Mouse (Mus musculus) midbrain, embryonic 15.5 days (tissue): ENCODE data around the gene Eps15. TPM values are rescaled to one million over a fixed set of nuclear protein-coding genes. Genes with fewer than 3 reads are reported as not detected.

Experiments
- ATAC-seq: fragments of 200-750 bp; cut with Nextera tagmentation; replicated peaks from 2 replicates; pipeline ENCODE4 v1.8.0; 2017; ENCODE audit warnings: moderate TSS enrichment
- H3K27ac ChIP-seq: fragments of 300-500 bp; sonication (generic); 2 replicates; pipeline ENCODE4 v1.5.1; 2015; ENCODE audit warnings: mild to moderate bottlenecking, inconsistent platforms
- H3K27me3 ChIP-seq: fragments of 300-500 bp; sonication (generic); replicated peaks from 2 replicates; pipeline ENCODE4 v1.6.1; 2015; ENCODE audit warnings: inconsistent platforms
- H3K36me3 ChIP-seq: fragments of 300-500 bp; sonication (generic); replicated peaks from 2 replicates; pipeline ENCODE4 v1.6.1; 2015; ENCODE audit warnings: inconsistent platforms
- H3K4me1 ChIP-seq: fragments of 300-500 bp; sonication (generic); 2 replicates; pipeline ENCODE4 v1.6.1; 2015; ENCODE audit warnings: inconsistent platforms
- H3K4me2 ChIP-seq: fragments of 300-500 bp; sonication (generic); 2 replicates; pipeline ENCODE4 v1.6.1; 2015; ENCODE audit warnings: inconsistent platforms, mild to moderate bottlenecking, moderate library complexity
- H3K4me3 ChIP-seq: fragments of 300-500 bp; sonication (generic); 2 replicates; pipeline ENCODE4 v1.5.1; 2015; ENCODE audit warnings: mild to moderate bottlenecking, inconsistent platforms
- H3K9ac ChIP-seq: fragments of 300-500 bp; sonication (generic); 2 replicates; pipeline ENCODE4 v1.6.1; 2015; ENCODE audit warnings: mild to moderate bottlenecking, inconsistent platforms
- H3K9me3 ChIP-seq: fragments of 300-500 bp; sonication (generic); 2 replicates; pipeline ENCODE4 v1.6.1; 2016; ENCODE audit warnings: inconsistent platforms
- WGBS: fragments of 180-500 bp; shearing (Covaris S2); methylation state at CpG from one replicate; pipeline ENCODE4 v1.1.7; 2015; ENCODE audit warnings: mixed read lengths; 5-methylcytosine and 5-hydroxymethylcytosine counted together
- polyA plus RNA-seq: library from polyadenylated mRNA; unstranded; fragments of >200 nt; fragmentation: Nextera tagmentation; extraction: Ambion mirVana; gene quantifications from 2 replicates; pipeline ENCODE4 v1.2.1, GENCODE M21; 2015

Eps15 gene
- 58.0 and 61.0 TPM in 2 replicates for polyA plus RNA-seq

DNA sequence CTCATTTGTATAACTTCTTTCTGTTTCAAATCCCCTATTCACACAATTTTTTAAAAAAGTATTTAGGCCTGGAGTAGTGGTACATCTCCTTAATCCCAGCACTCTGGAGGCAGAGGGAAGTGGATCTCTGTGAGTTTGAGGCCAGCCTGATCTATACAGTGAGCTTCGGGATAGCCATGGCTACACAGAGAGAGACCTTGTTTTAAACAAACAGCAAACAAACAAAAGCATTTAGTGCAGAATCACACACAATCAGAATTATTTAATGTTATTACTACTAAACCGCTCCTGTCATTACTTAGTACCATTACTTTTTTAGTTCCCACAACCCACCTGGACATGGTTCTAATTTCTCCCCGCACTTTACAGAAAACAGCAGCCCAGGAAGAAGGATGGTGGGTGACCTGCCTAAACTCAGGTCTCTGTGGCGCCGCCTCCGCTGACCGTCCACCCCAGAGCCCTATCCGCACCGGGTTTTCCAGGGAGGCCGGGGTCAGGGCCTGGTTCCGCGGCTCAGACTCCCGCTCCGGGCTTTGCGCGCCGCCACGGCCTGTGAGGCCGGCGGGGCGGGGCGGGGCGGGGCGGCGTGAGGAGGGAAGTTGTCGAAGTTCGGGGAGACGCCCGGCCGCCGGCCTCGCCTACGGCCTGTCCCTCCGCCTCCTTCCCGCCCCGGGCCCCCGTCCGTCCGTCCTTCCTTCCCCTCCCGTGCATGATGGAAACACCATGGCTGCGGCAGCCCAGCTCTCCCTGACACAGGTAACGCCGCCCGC is at the start of gene Eps15:
Gene Eps15, plus strand, starts transcription at position 580 of the 770 bp plus-strand sequence.
- Histone ChIP-seq H3K4me3 (peak within 1 kb of the TSS; percentile 63), H3K4me1 (peaks cover 5% of the 10 kb centered on the region; the same call in 1 of the 2 replicates), H3K4me2 (peak within 1 kb of the TSS; percentile 78), H3K27ac (no peak within 1 kb of the TSS), H3K27me3 (no peaks in the 10 kb centered on the region), H3K9ac (peak within 1 kb of the TSS; percentile 60), H3K9me3 (no peaks in the 10 kb centered on the region), H3K36me3 (no peaks in the 10 kb centered on the region)
- peak; percentile 97 for ATAC-seq
- 3% methylated on average over 42 of the region's 44 CpGs for WGBS

- no peak for ATAC-seq
- Histone ChIP-seq H3K27me3 (no peaks in the 10 kb centered on the region), H3K36me3 (no peaks in the 10 kb centered on the region), H3K4me2 (no peak within 1 kb of the TSS), H3K9ac (no peak within 1 kb of the TSS), H3K9me3 (no peaks in the 10 kb centered on the region), H3K4me1 (peaks cover 10% of the 10 kb centered on the region), H3K27ac (no peak within 1 kb of the TSS), H3K4me3 (no peak within 1 kb of the TSS)
- 85% methylated on average over 2 of the region's 2 CpGs for WGBS
These were observed 45.9 kb upstream of the Eps15 start, which contains the start of gene Calr4 for GRCm38 (mm10) chr4:109234185-109234584. Calr4 (plus strand) TSS chr4:109234485.

GRCm38 (mm10) chr4:109234806-109235350 is 45.2 kb upstream of the Eps15 start:
- no peaks in the 10 kb centered on the region for H3K27me3 ChIP-seq
- H3K9ac ChIP-seq: no peak overlapping the region
- H3K4me1 ChIP-seq: peaks cover 10% of the 10 kb centered on the region
- H3K4me2 ChIP-seq: no peak overlapping the region
- no peak overlapping the region for H3K4me3 ChIP-seq
- ATAC-seq: no peak
- no peaks in the 10 kb centered on the region for H3K36me3 ChIP-seq
- 68% methylated on average over 9 of the region's 9 CpGs for WGBS
- no peak overlapping the region for H3K27ac ChIP-seq
- no peaks in the 10 kb centered on the region for H3K9me3 ChIP-seq

GRCm38 (mm10) chr4:109236186-109236879 is 43.7 kb upstream of the Eps15 start:
- no peaks in the 10 kb centered on the region for H3K27me3 ChIP-seq
- ATAC-seq: 0 out of 2 replicates have a peak, but pooled peaks have one; percentile 14
- H3K9ac ChIP-seq: no peak overlapping the region
- WGBS: 46% methylated on average over 7 of the region's 7 CpGs
- H3K4me1 ChIP-seq: peaks cover 10% of the 10 kb centered on the region
- no peaks in the 10 kb centered on the region for H3K36me3 ChIP-seq
- H3K4me2 ChIP-seq: no peak overlapping the region
- peak overlapping the region; percentile 43; the same call in 1 of the 2 replicates for H3K27ac ChIP-seq
- H3K4me3 ChIP-seq: no peak overlapping the region
- no peaks in the 10 kb centered on the region for H3K9me3 ChIP-seq

DNA sequence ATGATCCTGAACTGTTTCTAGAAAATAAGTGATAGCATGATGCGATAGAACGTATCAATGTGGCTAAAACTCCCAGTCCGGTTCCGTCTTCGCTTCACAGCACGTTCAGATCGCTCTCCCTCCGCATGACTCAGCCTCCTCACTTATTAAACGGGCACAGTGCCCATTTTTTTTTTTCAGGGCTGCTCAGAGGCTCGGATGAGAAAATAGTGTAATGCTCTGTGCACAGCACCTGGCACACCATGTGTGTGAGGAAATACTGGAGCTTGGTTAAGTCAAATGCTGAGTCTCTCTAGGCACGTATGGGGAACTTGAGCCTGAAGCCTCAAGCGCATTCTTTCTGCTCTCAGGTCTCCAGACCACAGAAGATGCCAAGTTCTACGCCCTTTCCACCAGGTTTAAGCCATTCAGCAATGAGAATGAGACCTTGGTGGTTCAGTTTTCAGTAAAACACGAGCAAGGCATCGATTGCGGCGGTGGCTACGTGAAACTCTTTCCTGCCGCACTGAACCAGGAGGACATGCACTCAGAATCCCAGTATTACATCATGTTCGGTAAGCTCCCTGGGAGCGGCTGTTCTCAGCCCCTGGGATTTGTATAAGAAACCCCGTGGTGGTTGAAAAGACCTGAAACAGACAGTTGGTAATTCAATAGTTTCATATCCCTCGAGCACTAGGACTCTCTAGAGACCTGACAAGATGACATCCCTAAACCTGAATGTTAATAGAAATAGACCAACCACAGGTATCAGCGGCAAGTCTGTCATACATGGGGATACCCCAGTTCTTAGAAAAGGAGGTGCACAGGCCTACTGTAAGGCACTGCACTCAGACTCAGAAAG is 41.4 kb upstream of the Eps15 start:
- WGBS: 81% methylated on average over 24 of the region's 24 CpGs
- no peaks in the 10 kb centered on the region for H3K36me3 ChIP-seq
- H3K4me1 ChIP-seq: peaks cover 10% of the 10 kb centered on the region
- no peak overlapping the region for H3K27ac ChIP-seq
- H3K9ac ChIP-seq: no peak overlapping the region
- H3K27me3 ChIP-seq: no peaks in the 10 kb centered on the region
- H3K4me3 ChIP-seq: no peak overlapping the region
- no peaks in the 10 kb centered on the region for H3K9me3 ChIP-seq
- no peak overlapping the region for H3K4me2 ChIP-seq
- no peak for ATAC-seq

DNA sequence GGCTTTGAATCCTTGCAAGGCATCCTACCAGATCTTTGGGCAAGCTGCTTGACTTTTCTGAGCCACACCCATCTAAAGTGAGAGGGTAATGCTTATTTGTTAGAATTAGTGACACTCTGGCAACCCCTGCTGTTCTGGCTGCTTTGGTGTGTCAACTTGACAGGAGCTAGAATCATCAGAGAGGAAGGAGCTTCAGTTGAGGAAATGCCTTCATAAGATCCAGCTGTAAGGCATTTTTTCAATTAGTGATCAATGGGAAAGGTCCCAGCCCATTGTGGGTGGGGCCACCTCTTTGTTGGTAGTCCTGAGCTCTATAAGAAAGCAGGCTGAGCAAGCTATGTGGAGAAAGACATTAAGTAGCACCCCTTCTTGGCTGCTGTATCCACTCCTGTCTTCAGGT is 38.8 kb upstream of the Eps15 start:
- no peak overlapping the region for H3K4me2 ChIP-seq
- no peaks in the 10 kb centered on the region for H3K27me3 ChIP-seq
- peaks cover 8% of the 10 kb centered on the region for H3K4me1 ChIP-seq
- no peak for ATAC-seq
- H3K36me3 ChIP-seq: no peaks in the 10 kb centered on the region
- no peaks in the 10 kb centered on the region for H3K9me3 ChIP-seq
- no peak overlapping the region for H3K9ac ChIP-seq
- no peak overlapping the region for H3K4me3 ChIP-seq
- no peak overlapping the region for H3K27ac ChIP-seq

DNA sequence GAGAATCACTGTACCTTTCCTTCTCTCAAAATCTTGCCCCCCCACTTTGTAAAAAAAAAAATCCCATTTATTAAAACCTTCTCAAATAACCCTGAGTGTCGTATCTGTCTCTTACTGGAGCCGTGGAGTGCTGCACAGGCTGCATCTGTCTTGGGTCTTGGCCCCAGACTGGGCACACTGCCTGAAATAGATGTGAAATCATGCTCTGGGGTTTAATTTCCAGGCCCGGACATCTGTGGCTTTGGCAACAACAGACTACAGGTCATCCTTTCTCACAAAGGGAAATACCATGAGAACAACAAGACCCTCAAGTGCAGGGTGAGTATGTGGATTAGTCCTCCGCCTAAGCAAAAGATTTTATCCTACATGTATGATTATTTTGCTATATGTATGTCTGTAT is 38.1 kb upstream of the Eps15 start:
- Histone ChIP-seq H3K27ac (no peak overlapping the region), H3K9me3 (no peaks in the 10 kb centered on the region), H3K9ac (no peak overlapping the region), H3K27me3 (no peaks in the 10 kb centered on the region), H3K4me1 (peaks cover under 1% of the 10 kb centered on the region; the same call in 1 of the 2 replicates), H3K4me3 (no peak overlapping the region), H3K4me2 (no peak overlapping the region), H3K36me3 (no peaks in the 10 kb centered on the region)
- 64% methylated on average over 4 of the region's 4 CpGs for WGBS
- 0 out of 2 replicates have a peak, but pooled peaks have one; percentile 54 for ATAC-seq

DNA sequence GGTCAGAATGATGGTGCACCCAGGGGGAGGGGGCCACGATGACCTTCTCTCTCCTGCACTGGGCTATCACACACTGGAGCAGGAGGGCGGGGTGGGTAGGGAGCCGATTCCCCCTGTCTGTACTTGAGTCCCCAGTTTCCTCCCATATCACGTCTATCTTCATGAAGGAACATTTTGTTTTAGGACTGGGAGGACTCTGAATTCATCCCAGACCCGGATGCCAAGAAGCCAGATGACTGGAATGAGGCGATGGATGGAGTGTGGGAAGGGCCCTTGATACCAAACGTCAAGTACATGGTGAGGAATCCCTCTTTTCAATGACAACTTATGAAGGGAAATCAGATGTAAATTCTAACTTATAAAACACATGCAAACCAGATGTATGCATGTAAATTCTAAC is 35.6 kb upstream of the Eps15 start:
- Histone ChIP-seq H3K27ac (no peak overlapping the region), H3K4me1 (no peaks in the 10 kb centered on the region), H3K36me3 (no peaks in the 10 kb centered on the region), H3K9me3 (no peaks in the 10 kb centered on the region), H3K4me3 (no peak overlapping the region), H3K4me2 (no peak overlapping the region), H3K27me3 (no peaks in the 10 kb centered on the region), H3K9ac (no peak overlapping the region)
- WGBS: 92% methylated on average over 7 of the region's 7 CpGs
- no peak for ATAC-seq

GRCm38 (mm10) chr4:109245016-109245620 is 35.0 kb upstream of the Eps15 start:
- H3K4me3 ChIP-seq: no peak overlapping the region
- no peak overlapping the region for H3K27ac ChIP-seq
- H3K27me3 ChIP-seq: no peaks in the 10 kb centered on the region
- no peaks in the 10 kb centered on the region for H3K9me3 ChIP-seq
- no peak overlapping the region for H3K4me2 ChIP-seq
- no peak overlapping the region for H3K9ac ChIP-seq
- no peak for ATAC-seq
- H3K36me3 ChIP-seq: no peaks in the 10 kb centered on the region
- 85% methylated on average over 6 of the region's 6 CpGs for WGBS
- no peaks in the 10 kb centered on the region for H3K4me1 ChIP-seq

DNA sequence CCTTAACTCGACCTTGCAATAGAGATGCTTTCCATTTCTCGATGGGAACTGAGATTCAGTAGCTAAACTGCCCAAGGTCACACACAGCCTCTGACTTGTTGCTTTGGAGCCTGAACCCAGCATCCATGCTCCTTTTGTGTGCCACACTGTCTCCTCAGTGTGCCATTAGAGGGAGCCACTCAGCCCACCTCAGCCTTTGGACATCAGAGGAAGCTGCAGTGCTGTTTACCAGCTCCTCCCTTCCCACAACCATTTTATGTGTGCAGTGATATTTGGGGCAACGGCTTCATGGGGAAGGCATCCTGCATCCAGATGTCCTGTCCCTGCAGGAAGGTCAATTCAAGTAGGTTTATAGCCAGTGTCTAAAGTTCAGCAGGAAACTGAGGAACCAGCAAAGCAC is 28.5 kb upstream of the Eps15 start:
- Histone ChIP-seq H3K4me1 (no peaks in the 10 kb centered on the region), H3K9me3 (no peaks in the 10 kb centered on the region), H3K4me3 (no peak overlapping the region), H3K27ac (no peak overlapping the region), H3K9ac (no peak overlapping the region), H3K36me3 (no peaks in the 10 kb centered on the region), H3K27me3 (no peaks in the 10 kb centered on the region), H3K4me2 (no peak overlapping the region)
- ATAC-seq: no peak
- WGBS: 43% methylated on average over 3 of the region's 3 CpGs

GRCm38 (mm10) chr4:109252199-109252598 is 27.9 kb upstream of the Eps15 start:
- no peaks in the 10 kb centered on the region for H3K27me3 ChIP-seq
- H3K4me3 ChIP-seq: no peak overlapping the region
- 82% methylated on average over 4 of the region's 4 CpGs for WGBS
- H3K4me2 ChIP-seq: no peak overlapping the region
- no peak overlapping the region for H3K27ac ChIP-seq
- H3K9me3 ChIP-seq: no peaks in the 10 kb centered on the region
- no peak for ATAC-seq
- H3K36me3 ChIP-seq: no peaks in the 10 kb centered on the region
- no peaks in the 10 kb centered on the region for H3K4me1 ChIP-seq
- H3K9ac ChIP-seq: no peak overlapping the region
